Mouse (Mus musculus): ENCODE results near the gene Yap1.
A peak's percentile ranks its signal among the peaks of the same experiment; 100 is the strongest.

The Yap1 gene

DNA sequence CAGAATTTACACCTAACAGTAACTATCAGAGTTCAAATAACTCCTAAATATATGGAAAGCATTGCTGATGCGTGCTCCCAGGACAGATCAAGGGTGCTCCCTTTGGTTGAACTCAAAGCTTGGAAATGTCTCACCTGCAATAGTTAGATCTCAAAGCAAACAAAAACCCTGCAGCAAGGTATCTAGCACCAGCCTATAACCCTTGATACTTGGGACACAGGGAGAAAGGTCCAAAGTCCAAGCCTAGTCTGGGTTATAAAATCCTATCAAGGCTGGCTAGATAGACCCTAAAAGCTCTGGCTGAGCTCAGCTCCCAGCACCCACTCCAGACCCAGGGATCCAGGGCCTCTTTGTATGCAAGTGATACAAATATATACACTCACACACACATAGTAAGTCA, 36.4 kb downstream of the Yap1 start:
- DNase-seq: no peak

GRCm38 (mm10) chr9:7965590-7965989, 38.8 kb downstream of the Yap1 start:
- no peak for DNase-seq

- DNase-seq: no peak
These were observed 40.5 kb downstream of the Yap1 start for GRCm38 (mm10) chr9:7963867-7964266.

DNA sequence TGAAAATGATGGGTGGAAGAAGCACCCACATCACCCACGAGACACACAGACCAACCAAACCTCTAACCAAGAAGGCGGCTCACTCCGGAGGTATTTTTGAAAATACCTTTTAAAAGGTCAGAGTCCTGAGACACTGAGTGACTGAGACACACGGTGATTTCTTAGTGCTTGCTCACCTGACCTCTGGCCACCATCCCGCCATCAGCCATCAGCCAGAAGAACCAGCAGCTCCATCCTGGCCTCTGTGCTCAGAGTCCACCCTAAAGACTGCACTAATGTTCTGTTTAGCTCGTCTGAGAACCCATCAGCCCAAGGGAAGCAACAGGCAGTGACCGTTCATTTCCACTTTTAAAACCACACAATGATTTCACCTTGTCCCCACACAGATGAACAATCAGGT, 41.5 kb downstream of the Yap1 start:
- DNase-seq: no peak

GRCm38 (mm10) chr9:7961366-7962160, 42.8 kb downstream of the Yap1 start:
- DNase-seq: peak; percentile 38

DNA sequence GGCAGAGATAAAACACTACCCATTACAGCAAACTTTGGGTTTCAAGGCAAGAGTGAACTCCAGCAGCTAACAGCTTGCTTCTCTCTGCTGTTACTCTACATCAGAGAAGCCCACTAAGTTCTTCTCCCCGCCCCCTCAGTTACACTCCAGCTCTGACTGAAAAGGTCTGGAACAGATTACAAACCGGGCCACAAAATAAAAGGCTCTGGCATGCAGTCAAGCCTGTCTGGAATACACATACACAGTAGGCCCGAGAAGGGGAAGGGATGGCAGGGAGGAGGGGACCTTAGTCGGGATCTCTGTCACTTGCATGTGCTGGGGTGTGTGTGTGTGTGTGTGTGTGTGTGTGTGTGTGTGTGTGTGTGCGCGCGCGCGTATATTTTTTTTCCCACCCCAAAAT, 44.0 kb downstream of the Yap1 start:
- peak; percentile 24 for DNase-seq

GRCm38 (mm10) chr9:7959301-7959700, 45.1 kb downstream of the Yap1 start:
- DNase-seq: no peak

DNA sequence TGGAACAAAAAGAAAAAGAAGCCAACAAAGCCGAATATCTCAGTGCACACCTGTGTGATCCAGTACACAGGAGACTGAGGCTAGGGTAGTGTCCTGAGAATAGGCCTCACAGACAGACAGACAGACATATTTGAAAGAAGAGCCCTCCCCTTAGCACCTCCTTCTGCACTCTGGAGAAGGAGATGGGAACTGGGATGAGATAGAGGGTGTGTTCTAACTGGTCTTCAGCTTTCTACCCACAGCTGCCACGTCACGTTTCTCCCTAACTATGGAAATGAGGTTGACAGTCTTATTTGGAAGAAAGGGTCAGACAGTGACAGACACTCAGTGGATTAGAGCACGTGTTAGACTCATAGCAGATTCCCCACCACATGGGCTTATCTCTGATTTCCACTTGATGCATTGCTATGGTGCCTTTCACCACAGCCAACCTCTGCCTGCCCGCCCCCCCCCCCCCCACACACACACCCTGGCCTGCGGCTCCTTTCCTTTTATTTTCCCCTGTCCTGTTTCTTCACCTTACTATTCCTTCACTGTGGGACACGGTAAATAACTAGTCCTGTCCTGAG, 46.3 kb downstream of the Yap1 start:
- no peak for DNase-seq

GRCm38 (mm10) chr9:7957407-7957806, 47.0 kb downstream of the Yap1 start:
- peak; percentile 56 for DNase-seq

DNA sequence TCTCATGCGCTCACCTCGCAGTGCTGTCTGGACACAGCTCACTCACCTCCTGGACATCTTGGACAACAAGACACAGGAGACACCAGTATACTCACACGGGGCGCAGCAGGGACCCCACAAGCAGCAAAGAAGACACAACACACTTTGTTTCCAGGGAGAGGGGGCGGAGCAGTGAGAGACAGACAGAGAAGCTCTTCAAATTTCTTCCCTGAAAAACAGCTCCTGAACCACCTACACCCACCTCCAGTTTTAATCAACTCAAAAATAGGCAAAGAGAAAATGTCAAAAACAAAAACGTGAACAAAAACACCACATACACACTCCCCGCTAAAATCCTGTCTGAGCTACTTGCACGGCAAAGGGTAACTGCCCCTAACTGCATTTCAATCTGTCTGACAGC, 48.0 kb downstream of the Yap1 start:
- no peak for DNase-seq

- DNase-seq: no peak
These were observed 51.5 kb downstream of the Yap1 start for GRCm38 (mm10) chr9:7952886-7953285.

DNA sequence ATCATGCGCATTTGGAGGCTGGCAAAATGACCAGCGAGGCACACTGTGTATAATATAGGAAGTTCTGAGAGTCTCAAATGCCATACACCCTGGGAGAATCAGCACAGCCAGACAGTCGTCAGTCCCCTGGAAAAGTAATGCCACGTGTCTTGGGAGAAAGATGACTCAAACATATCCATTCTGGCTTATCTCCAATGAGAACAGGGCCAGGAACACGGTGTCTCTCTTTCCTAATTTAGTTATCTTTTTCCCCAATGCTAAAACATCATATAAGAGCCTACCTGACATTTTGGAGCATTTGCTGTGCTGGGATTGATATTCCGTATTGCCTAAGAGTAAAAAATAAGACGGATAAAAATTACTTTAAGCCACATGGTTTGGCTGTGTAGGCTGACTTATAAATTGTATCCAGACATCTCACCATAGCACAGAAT, 54.2 kb downstream of the Yap1 start:
- DNase-seq: no peak

DNA sequence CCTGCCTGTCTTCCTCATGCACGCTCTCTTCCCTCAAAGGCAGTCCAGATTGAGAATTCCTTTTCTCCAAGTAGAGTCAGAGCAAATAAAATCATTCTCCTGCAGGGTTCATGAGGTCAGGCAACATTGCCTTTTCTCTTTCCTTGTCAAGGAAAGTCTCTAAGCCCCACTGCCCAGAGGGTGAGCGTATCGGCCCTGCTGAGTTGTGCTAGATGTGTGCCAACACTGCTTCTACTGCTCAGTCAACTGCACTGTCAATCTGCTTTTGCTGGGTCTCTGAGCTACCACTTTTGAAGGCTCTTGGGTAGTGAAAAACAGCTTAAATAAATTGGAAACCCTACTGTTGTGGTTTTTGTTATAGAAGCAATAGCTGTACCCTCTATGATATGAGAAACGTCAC, 56.5 kb downstream of the Yap1 start:
- no peak for DNase-seq

DNA sequence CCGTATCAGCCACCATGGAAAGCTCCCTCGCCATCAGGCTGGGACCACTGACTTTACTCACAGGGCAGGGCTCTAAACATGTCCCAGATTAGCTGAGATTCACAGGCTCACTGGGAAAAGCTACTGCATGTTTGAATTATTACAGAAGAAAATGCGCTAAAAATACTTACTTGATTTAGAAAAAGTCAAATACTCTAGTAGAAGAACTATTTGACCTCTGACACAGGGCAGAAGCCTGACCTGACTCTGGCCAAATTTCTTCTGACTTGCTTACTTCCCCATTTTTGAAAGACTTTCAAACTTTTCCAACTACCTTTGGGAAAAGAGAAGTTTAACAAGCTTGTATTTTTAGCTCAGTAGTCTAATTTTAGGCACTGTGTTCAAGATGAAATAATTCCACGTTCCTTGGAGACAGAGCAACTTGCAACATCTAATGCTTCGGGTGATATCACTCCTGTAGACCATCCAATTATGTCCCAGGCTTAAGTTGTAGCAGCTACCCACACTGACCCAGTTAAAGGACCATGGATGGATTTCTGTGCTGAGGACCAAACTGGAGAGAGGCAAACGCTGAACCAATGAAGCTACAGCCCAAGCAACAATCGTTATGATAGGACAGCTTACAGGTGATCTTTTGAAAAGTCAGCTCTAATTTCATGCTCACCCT, 60.5 kb downstream of the Yap1 start:
- no peak for DNase-seq

- no peak for DNase-seq
These were observed 61.7 kb downstream of the Yap1 start for GRCm38 (mm10) chr9:7942701-7943100.

- DNase-seq: no peak
These were observed 64.3 kb downstream of the Yap1 start for GRCm38 (mm10) chr9:7940075-7940474.

DNA sequence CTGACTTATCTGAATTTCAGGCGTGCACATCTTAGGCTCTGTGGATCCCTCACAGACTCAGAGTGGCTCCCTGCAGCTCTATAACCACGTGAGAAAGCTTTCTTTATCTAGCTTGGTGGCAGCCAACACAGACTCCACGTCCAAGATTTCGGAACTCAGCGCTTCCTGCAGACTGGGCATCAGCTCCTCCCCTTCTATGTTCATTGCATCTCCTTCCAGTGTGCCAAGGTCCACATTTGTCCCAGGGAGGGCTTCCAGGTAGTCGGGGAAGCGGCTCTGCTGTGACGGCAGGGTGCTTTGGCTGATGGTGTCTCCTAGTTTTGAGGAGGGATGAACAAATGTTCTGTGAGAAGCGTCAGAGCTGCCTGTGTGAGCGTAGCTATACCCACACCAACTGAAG, 70.0 kb downstream of the Yap1 start:
- peak; percentile 25 for DNase-seq

DNA sequence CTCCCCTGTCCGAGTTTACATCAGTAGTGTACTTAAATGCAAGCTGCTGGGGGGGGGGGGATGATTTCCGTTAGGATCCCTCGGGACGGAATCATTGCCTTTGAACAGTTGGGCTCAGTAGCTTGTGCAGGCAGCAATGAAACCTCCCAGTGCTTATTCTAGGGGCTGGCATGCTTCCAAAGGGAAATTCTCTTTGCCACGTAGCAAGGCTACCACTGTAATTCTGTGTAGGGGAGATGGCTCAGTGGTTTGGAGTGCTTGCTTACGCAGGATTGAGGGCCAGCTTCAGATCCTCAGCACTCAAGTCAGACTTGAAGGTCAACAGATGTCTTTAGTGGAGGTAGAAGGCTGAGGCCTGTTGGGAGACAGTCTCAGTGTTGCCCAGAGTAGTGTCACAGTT, 74.8 kb downstream of the Yap1 start:
- DNase-seq: no peak

DNA sequence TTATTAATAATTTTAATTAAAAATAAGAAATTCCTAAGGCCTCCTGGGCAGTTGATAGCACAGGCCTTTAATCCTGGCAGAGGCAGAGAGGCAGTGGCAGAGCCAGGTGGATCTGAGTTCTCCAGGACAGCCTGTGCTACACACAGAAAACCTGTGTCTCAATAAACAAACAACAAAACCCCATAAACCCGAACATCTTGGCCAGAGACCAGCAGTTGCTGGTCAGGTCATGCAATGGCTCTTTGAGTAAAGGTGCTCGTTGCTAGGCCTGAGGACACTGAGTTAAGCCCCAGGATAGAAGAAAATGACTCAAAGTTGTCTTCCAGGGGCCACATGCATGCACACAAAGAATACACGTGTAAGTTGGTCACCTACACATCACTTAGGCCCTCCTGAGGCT, 75.5 kb downstream of the Yap1 start:
- DNase-seq: no peak

DNA sequence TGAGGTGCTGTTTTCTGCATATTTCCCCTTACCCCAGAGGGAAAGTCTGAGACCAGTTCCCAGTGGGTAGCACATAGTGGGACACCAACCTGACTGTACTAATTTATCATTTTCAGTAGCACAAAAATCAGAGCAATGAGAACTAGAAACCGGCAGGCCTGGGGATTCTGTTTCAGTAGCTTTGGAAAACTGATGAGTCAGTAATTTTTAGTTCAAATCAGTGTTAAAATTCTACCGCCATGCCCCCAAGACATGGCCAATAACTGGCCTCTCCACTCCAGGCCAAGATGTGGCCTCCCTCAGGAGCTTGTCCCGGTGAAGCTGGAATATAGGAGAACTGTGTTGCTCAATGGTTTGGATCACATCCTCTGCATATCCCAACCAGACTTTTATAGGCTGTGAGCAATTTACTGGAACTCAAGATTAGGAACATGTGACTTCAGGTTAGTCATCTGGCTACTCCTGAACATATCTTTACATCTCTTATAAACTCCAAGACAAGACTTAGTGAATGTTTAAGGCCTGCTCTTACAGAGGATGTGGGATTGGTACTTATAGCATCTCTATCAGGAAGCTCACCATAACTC, 76.1 kb downstream of the Yap1 start:
- DNase-seq: no peak

GRCm38 (mm10) chr9:7914925-7915324, 89.5 kb downstream of the Yap1 start:
- no peak for DNase-seq

DNA sequence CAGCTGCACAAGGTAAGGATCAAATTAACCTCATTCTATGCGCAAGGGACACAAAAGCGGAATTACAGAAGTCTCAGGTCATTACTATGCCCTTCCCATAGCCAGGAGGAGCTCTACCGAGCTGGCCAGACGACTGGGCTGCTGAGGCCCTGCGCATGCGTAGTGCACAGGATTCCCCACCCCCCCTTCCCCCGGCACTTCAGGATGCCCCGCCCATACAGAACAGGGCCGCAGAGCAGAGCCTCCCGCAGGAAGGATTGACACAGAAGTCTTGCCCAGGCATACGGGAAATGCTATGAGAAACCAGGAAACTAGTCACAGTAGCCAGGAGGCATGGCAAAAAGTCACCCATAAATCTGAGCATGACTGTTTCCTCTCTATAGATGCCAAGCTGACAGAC, 89.9 kb downstream of the Yap1 start:
- peak; percentile 18 for DNase-seq

DNA sequence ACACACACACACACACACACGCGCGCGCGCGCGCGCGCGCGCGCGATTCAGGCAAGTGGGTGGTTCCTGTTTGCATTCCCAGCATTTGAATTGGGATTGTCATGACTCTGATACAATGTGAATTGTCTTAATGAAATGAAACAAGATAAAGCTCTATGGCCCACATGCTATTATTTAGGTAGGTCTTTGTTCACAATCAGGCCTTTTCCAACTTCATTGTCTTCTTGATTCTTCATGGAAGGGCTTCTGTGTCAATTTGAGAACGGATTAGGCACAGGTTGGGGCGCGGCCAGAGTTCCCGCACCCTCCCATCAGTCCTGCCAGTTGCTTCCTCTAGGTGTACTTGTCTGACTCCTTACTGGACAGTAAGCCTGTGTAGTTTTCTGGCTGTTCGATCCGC, 90.4 kb downstream of the Yap1 start:
- no peak for DNase-seq
